ENCODE assay signal across 8 mouse cellular contexts in the genomic region with DNA sequence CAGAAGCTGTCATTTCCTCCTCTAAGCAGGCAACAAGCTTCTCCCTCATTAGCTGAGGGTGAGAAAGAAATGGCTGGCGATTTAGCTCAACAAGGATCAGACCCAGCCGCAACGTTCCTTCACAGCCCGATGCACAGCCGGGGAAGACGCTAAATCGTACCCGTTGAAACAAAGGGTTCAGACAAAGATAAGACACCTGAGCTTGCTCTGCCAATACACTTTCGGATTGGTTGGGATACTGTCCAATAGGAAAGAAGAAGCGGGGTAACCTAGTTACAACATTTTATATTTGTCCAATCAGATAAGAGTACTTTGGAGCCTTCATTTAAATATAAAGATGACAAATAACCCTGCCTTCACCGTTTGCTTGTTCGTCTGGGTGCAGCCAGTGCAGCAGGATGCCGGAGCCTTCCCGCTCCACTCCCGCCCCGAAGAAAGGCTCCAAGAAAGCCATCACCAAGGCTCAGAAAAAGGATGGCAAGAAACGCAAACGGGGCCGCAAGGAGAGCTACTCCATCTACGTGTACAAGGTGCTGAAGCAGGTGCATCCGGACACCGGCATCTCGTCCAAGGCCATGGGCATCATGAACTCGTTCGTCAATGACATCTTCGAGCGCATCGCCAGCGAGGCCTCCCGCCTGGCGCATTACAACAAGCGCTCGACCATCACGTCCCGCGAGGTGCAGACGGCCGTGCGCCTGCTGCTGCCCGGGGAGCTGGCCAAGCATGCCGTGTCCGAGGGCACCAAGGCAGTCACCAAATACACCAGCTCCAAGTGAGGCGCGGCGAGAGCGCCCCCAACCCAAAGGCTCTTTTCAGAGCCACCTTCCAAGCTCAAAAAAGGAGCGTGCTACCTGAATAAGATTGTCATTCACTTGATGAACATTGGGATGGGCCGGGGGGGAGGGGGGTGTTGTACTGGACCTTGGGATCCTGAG. TPM values are rescaled to one million over a fixed set of nuclear protein-coding genes. Genes with fewer than 3 reads are reported as not detected.
DNase-seq lines count a peak whose midpoint lies in the region; ATAC-seq and TF ChIP-seq lines count a peak whose summit lies in the region.

TSS of gene Hist3h2ba (plus strand) at position 379 of the 938 bp plus-strand sequence.

- ATAC-seq in hindbrain, embryonic 11.5 days (ENCODE audit: low FRiP score), result peak; percentile 93
- ATAC-seq in lung, embryonic 15.5 days (ENCODE audit: borderline replicate concordance, extremely low read depth, low FRiP score, low TSS enrichment), result peak; percentile 79

- no peaks in the 10 kb centered on the region for H3K4me1 ChIP-seq in ES-E14 (ENCODE audit: control insufficient read depth in 2 of 2, insufficient read depth in 2 of 2, low read length in 2 of 2, poor library complexity in 1 of 2)
- peaks cover 49% of the 10 kb centered on the region for H3K4me1 ChIP-seq in forebrain, embryonic 10.5 days
- no peaks in the 10 kb centered on the region for H3K4me1 ChIP-seq in hindbrain, embryonic 11.5 days (replicated peaks; ENCODE audit: control insufficient read depth, insufficient read depth, low read length)
- H3K4me1 ChIP-seq in lung, embryonic 15.5 days, result peaks cover 18% of the 10 kb centered on the region
- peaks cover 15% of the 10 kb centered on the region for H3K4me1 ChIP-seq in olfactory bulb, adult 2 months (ENCODE audit: control insufficient read depth, insufficient read depth, low read length)

- no peak for TF ChIP-seq CTCF in olfactory bulb, adult 2 months (IDR thresholded peaks at IDR 0.05; ENCODE audit: insufficient read depth, low read depth, low read length)

- no peaks in the 10 kb centered on the region for H3K9me3 ChIP-seq in ES-E14 (ENCODE audit: control insufficient read depth, insufficient read depth, low read depth, low read length)
- H3K9me3 ChIP-seq in forebrain, embryonic 10.5 days, result no peaks in the 10 kb centered on the region
- H3K9me3 ChIP-seq in hindbrain, embryonic 11.5 days (ENCODE audit: control insufficient read depth, low read length), result no peaks in the 10 kb centered on the region
- H3K9me3 ChIP-seq in lung, embryonic 15.5 days, result no peaks in the 10 kb centered on the region

- under 1% methylated on average over 48 of the region's 48 CpGs for WGBS in forebrain, embryonic 10.5 days
- WGBS in hindbrain, embryonic 11.5 days, result under 1% methylated on average over 48 of the region's 48 CpGs
- under 1% methylated on average over 48 of the region's 48 CpGs for WGBS in lung, embryonic 15.5 days
- under 1% methylated on average over 48 of the region's 48 CpGs for WGBS in olfactory bulb, adult 2 months

- no peak within 1 kb of the TSS for H3K27ac ChIP-seq in ES-E14 (ENCODE audit: insufficient read depth, low read depth, low read length, poor library complexity, severe bottlenecking)
- H3K27ac ChIP-seq in forebrain, embryonic 10.5 days, result peak within 1 kb of the TSS; percentile 95
- H3K27ac ChIP-seq in hindbrain, embryonic 11.5 days (ENCODE audit: low read depth, low read length), result peak within 1 kb of the TSS; percentile 97
- H3K27ac ChIP-seq in lung, embryonic 15.5 days, result peak within 1 kb of the TSS; percentile 92
- peak within 1 kb of the TSS; percentile 99 for H3K27ac ChIP-seq in olfactory bulb, adult 2 months (ENCODE audit: insufficient read depth, low read depth, low read length)

- DNase-seq in ES-E14 (ENCODE audit: low read depth, low spot score), result no peak
- peak; percentile 56 for DNase-seq in c-Kit-positive CD71-positive TER-119-negative erythroid progenitor cells, embryonic 14.5 days (ENCODE audit: low read depth)
- peak; percentile 75 for DNase-seq in forebrain, embryonic 10.5 days (ENCODE audit: extremely low spot score, low spot score)
- DNase-seq in hindbrain, embryonic 11.5 days (ENCODE audit: low spot score), result peak; percentile 83
- DNase-seq in layer of hippocampus, adult 9-11 months, result peak; percentile 89
- DNase-seq in thymus, postnatal 14 days, result peak; percentile 85

- peaks cover 56% of the 10 kb centered on the region for H3K27me3 ChIP-seq in forebrain, embryonic 10.5 days (ENCODE audit: poor library complexity, severe bottlenecking)
- no peaks in the 10 kb centered on the region for H3K27me3 ChIP-seq in hindbrain, embryonic 11.5 days (ENCODE audit: control insufficient read depth, insufficient read depth, low read length)
- peaks cover 55% of the 10 kb centered on the region for H3K27me3 ChIP-seq in lung, embryonic 15.5 days

- H3K4me2 ChIP-seq in hindbrain, embryonic 11.5 days (replicated peaks; ENCODE audit: low read depth, low read length), result peak within 1 kb of the TSS; percentile 68
- peak within 1 kb of the TSS; percentile 57 for H3K4me2 ChIP-seq in lung, embryonic 15.5 days

- H3K36me3 ChIP-seq in ES-E14 (ENCODE audit: control insufficient read depth, insufficient read depth, low read length, poor library complexity, severe bottlenecking), result no peaks in the 10 kb centered on the region
- H3K36me3 ChIP-seq in forebrain, embryonic 10.5 days (replicated peaks), result no peaks in the 10 kb centered on the region
- H3K36me3 ChIP-seq in hindbrain, embryonic 11.5 days (ENCODE audit: control insufficient read depth, insufficient read depth, low read length), result no peaks in the 10 kb centered on the region
- H3K36me3 ChIP-seq in lung, embryonic 15.5 days, result no peaks in the 10 kb centered on the region

- H3K9ac ChIP-seq in ES-E14 (ENCODE audit: insufficient read depth, low read depth, low read length, poor library complexity, severe bottlenecking), result peak within 1 kb of the TSS; percentile 41; the same call in 1 of the 2 replicates
- peak within 1 kb of the TSS; percentile 93 for H3K9ac ChIP-seq in hindbrain, embryonic 11.5 days (ENCODE audit: low read depth, low read length)
- peak within 1 kb of the TSS; percentile 40 for H3K9ac ChIP-seq in lung, embryonic 15.5 days

- in situ Hi-C loops in ES-E14 (cut with MboI; ENCODE audit: low sequenced_read_pairs in 2 of 2, unreplicated experiment in 2 of 2), result no loop called here

- peak within 1 kb of the TSS; percentile 57 for H3K4me3 ChIP-seq in ES-E14 (ENCODE audit: insufficient read depth in 1 of 2, low read depth in 1 of 2, low read length in 2 of 2, poor library complexity in 1 of 2, severe bottlenecking in 1 of 2)
- peak within 1 kb of the TSS; percentile 64 for H3K4me3 ChIP-seq in forebrain, embryonic 10.5 days
- H3K4me3 ChIP-seq in hindbrain, embryonic 11.5 days (ENCODE audit: low read depth, low read length), result peak within 1 kb of the TSS; percentile 55
- peak within 1 kb of the TSS; percentile 41 for H3K4me3 ChIP-seq in lung, embryonic 15.5 days
- H3K4me3 ChIP-seq in olfactory bulb, adult 2 months (ENCODE audit: insufficient read depth, low read depth, low read length), result peak within 1 kb of the TSS; percentile 91

- peak; percentile 99 for TF ChIP-seq POLR2A in olfactory bulb, adult 2 months (IDR thresholded peaks at IDR 0.05; ENCODE audit: insufficient read depth, low read depth, low read length)

TF ChIP-seq in ES-E14, 5 proteins besides CTCF, POLR2A, EP300 and RAD21:
- peak; percentile 76 for TF ChIP-seq CHD2 (IDR thresholded peaks at IDR 0.05; ENCODE audit: low read depth, low read length)
- TF ChIP-seq HCFC1 (IDR thresholded peaks at IDR 0.05; ENCODE audit: borderline replicate concordance, insufficient read depth, low read length), result no peak

RNA-seq across cellular contexts. Expression of gene Hist3h2ba, which starts in this region (rescaled TPM):
- 109 and 141 TPM in 2 replicates for total RNA-seq in ES-E14 (2012; rRNA removed)
- 22.7 and 36.5 TPM in 2 replicates for polyA plus RNA-seq in forebrain, embryonic 10.5 days (2016; fragmentation: Nextera tagmentation; extraction: Ambion mirVana)
- polyA plus RNA-seq in hindbrain, embryonic 11.5 days (2014; fragmentation: Nextera tagmentation; extraction: Ambion mirVana), result 108 and 114 TPM in 2 replicates
- polyA plus RNA-seq in lung, embryonic 15.5 days (2015; fragmentation: Nextera tagmentation; extraction: Ambion mirVana), result 19.3 and 21.5 TPM in 2 replicates
- not detected in 2 replicates for polyA plus RNA-seq in olfactory bulb, adult 2 months (2012; ENCODE audit: insufficient read depth, insufficient read length, low replicate concordance, missing spikeins)

Comparison
In these comparisons a context has a peak if more than half of its experiments do, and no peak if none do; other contexts are left out.
1. H3K4me3 ChIP-seq: peak in every context shown above with its lines; median percentile 91 in olfactory bulb, adult 2 months; 64 in forebrain, embryonic 10.5 days; 57 in ES-E14; 55 in hindbrain, embryonic 11.5 days; 41 in lung, embryonic 15.5 days.
2. H3K9ac ChIP-seq: peak in every context shown above with its lines; median percentile 93 in hindbrain, embryonic 11.5 days; 41 in ES-E14; 40 in lung, embryonic 15.5 days.